Mouse (Mus musculus): ENCODE results near the gene Aldh1b1.

Gene Aldh1b1

GRCm38 (mm10) chr4:45826275-45827040 is 27.6 kb downstream of the Aldh1b1 start, which contains the start of gene Igfbpl1:
Gene Igfbpl1, minus strand, starts transcription at chr4:45826923.
- no peak for DNase-seq (ENCODE audit: low spot score)

- DNase-seq (ENCODE audit: low spot score), result no peak
Measured at GRCm38 (mm10) chr4:45829907-45830759, 31.3 kb downstream of the Aldh1b1 start.

GRCm38 (mm10) chr4:45831996-45832395 is 33.2 kb downstream of the Aldh1b1 start:
- no peak for DNase-seq (ENCODE audit: low spot score)

- DNase-seq (ENCODE audit: low spot score), result no peak
Measured at GRCm38 (mm10) chr4:45833461-45833860, 34.6 kb downstream of the Aldh1b1 start.

GRCm38 (mm10) chr4:45844355-45844754 is 45.5 kb downstream of the Aldh1b1 start:
- no peak for DNase-seq (ENCODE audit: low spot score)

GRCm38 (mm10) chr4:45846263-45846662 is 47.4 kb downstream of the Aldh1b1 start:
- no peak for DNase-seq (ENCODE audit: low spot score)

GRCm38 (mm10) chr4:45848109-45848824 is 49.4 kb downstream of the Aldh1b1 start, which contains the start of gene Stra6l:
Gene Stra6l, plus strand, starts transcription at chr4:45848664.
- DNase-seq (ENCODE audit: low spot score), result no peak

- no peak for DNase-seq (ENCODE audit: low spot score)
Measured at GRCm38 (mm10) chr4:45848825-45849156, 50.0 kb downstream of the Aldh1b1 start.

GRCm38 (mm10) chr4:45849419-45849818 is 50.6 kb downstream of the Aldh1b1 start:
- no peak for DNase-seq (ENCODE audit: low spot score)

GRCm38 (mm10) chr4:45851640-45852051 is 52.8 kb downstream of the Aldh1b1 start:
- DNase-seq (ENCODE audit: low spot score), result no peak

GRCm38 (mm10) chr4:45853496-45854246 is 54.8 kb downstream of the Aldh1b1 start:
- DNase-seq (ENCODE audit: low spot score), result no peak
